Mouse (Mus musculus) left cerebral cortex, adult 18-20 months (tissue): ENCODE data around the gene Chd1l. TPM values are rescaled to one million over a fixed set of nuclear protein-coding genes. Genes with fewer than 3 reads are reported as not detected.
A peak's percentile ranks its signal among the peaks of the same experiment; 100 is the strongest.

Source experiments
- DNase-seq, 2 experiments: peaks; one replicate each; pipeline ENCODE4 v3.0.0; 2021 to 2022; ENCODE audit warnings: low spot score in 2 of 2, mixed read lengths in 1 of 2
- total RNA-seq, 2 experiments: library from RNA; stranded (reverse); gene quantifications; 2 replicates each; pipeline ENCODE4 v1.2.3; 2021

Gene Chd1l
- total RNA-seq, 2 experiments from 2014 or later = 8.2 to 8.9 TPM

DNA sequence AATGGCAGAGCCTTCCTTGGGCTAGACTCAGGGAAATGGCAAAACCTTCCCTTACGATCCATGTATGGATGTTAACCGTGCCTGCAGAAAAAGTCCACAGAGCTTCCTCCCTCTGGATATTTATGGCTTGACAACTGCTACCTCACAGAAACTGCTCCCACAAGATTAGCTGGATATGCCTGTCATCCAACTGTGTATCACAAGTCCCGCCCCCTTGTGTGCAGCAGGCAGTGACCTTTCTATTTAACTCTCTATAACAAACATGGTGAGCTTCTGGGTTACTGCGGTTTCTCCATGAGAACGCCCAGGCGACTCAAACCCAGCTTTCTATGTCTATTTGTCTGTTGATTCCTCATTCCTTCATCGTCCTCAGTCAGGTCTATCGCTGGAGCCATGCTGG, 7.9 kb upstream of the Chd1l start:
- no peak for DNase-seq

DNA sequence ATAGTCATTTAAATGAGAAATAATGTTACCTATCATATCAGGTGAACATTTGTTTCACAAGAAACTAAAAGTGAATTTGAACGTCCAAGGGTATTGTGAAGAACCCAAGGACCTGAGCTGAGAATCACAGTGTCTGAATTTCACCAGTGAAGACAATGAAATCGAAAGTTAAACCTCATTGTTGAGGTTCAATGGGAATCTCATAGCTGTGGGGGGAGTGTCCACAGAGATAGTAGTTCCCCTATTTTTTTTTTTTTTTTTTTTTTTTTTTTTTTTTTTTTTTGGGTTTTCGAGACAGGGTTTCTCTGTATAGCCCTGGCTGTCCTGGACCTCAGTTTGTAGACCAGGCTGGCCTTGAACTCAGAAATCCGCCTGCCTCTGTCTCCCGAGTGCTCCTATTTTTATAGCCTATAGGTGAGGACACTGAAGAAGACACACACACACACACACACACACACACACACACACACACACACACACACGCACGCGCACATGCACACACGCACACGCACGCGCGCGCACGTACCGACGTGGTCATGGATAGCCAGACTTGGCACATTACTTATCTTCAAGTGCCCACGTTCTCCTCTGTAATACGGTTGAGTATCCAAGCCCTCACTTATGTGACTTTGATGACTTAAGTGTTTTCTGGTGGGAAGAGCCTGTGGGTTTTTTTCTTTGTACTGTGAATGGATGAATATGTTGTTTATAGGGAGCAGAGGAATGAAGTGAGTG, 7.3 kb upstream of the Chd1l start:
- no peak for DNase-seq

DNA sequence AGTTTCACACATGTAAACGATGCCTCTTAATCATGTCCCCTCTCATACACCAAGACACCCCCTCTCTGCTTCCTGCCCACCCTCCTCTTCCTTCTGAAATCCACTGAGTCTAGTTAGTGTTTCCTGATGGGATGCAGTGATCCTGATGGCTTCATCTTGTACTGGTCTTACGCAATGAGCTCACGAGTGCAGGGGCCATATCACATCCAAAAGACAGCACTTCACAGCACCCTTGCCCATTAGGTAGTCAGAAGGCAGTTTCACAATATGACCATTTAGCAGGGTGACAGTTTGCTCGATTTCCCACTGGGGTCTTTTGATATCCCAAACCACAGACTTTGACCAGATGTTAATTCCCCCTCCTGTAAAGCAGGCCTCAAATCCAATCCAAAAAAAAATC, 5.9 kb upstream of the Chd1l start:
- DNase-seq = no peak

DNA sequence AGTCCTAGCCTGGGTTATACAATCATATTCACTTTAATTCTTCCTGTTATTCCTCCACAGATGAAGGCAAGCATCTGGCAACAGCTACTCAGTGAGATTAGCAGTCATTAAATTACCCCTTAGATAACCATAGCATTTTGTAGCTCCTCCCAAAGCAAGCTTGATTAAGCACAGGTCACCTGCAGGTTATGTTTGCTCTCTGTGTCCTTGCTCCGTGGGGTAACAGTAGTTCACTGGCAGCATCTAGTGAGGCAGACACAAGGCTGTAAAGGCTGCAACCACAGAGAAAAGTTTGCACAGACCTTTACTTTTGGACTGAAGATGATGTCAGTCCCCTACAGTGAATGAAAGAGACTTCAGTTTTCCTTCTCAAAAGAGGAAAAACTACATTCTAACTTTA, 5.2 kb upstream of the Chd1l start:
- DNase-seq = no peak

DNA sequence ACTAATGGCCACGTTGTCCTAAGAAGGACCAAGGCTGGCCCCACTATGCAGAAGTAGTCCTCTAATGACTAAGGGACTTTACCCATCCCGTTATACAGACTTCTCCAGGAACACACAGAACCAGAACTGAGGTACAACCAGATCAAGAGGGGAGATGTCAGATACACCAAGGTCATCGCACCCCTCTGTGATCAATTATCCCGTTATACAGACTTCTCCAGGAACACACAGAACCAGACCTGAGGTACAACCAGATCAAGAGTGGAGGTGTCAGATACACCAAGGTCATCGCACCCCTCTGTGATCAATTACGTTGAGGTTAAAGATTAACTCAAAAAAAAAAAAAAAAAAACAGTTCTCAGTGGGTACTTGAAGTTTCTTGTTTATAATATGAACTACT, 1.0 kb upstream of the Chd1l start:
- DNase-seq = no peak

DNA sequence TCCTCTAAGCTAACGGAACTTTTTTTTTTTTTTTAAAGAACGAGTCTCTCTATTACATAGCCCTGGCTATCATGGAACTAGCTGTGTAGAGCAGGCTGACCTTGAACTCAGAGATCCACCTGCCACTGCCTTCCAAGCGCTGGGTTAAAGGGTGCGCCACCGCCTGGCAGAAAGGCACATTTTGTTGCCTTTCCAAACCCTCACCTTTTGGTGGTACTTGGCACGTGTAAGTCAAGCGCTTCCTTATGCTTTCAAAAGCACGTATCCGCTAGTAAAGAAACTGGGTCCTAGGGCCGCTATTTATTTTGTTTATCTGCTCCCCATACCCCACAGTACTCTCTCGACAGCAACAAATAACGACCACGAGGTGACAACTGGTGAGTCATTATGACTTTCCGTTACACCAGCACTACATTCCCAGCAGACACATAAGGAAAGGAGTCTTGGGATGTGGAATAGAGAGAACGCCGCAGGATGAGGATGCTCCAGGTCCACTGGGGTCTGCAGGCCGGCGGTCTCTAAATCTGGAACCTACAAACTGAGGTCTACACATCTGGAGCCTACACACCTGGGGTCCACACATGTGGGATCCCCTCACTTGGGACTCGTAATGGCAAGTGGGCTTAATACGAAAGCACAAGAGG, 680 bp downstream of the Chd1l start:
- DNase-seq = no peak

DNA sequence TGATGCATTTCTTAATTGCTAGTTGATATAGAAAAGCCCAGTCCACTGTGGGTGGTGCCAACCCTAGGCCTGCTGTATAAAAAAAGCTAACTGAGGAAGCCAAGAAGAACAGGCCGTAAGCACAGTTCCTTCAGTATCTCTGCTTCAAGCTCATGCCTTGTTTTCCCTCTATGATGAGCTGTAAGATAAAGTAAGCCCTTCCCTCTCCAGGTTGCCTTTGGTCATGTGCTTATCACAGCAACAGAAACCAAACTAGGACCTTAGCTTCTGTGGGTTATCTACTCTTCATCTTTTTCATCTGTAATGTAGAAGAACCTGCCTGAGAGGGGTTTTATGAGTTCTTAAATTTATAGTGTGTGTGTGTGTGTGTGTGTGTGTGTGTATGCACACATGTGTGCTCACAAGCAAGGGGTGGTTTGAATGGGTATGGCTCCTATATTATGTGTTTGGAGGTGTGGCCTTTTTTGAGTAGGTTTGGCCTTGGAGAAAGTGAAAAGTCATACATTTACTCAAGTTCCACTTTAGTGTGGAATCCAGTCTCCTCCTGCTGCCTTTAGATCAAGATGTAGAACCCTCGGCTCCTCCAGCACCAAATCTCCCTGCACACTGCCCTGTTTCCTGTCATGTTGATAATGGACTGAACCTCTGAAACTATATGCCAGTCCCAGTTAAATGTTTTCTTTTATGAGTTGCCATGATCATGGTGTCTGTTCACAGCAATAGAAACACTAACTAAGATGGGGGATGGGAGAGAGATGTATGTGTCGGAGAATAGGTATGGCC, 9.8 kb downstream of the Chd1l start:
- no peak for DNase-seq

DNA sequence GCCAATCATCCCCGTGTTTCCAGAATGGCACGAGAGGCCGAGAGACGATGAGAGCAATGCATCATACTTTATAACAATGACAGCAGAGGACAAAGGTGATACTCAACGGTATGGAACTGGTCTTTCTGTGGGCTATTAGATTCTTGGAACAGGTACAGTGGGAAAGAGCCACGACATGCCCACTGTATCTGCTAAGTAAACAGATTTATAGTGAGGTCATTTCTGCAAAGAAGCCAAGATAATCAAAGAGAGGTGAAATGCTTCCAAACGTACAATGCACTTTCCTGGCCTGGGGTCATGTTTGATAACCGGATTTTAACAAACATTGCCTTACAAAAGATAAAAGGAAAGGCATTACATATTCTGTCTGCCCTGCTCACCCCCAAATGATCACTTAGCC, 13.2 kb downstream of the Chd1l start:
- no peak for DNase-seq

DNA sequence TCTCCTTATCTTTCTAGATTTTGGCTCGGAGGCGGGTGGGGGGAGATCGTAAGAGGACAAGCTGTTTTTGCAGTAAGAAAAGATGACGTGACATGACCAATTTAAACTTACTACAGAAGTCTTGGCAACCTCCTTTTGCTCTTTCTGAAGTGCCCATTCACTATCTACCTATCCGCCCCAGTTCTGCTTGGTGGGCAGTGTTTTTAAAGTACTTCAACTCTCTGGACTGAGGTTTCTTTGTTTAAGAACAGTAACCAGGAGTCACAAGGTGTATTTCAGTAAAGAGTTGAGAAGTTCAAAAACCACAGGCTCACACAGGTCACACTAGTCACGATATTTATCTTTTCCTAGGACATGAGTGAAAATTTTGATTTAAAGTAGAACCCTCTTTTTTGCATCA, 14.9 kb downstream of the Chd1l start:
- DNase-seq = no peak

DNA sequence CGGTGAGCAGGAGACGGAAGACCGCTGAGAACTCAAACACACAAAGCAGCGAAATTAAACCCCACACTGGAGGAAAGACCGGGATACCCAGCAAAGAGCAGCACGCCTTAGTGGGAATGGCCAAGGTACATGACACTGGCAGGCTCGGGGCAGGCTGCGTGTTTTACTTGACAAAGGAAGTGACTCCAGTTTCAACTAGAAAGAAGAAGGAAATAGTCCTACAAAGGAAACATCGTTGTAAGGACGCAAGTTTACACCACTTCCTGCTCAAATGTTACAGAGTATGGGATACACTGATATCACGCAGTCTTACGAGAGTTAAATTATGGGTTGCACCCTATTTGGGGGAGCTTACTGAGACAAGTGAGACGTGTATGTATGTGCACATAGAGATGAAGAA, 15.9 kb downstream of the Chd1l start:
- DNase-seq = no peak

DNA sequence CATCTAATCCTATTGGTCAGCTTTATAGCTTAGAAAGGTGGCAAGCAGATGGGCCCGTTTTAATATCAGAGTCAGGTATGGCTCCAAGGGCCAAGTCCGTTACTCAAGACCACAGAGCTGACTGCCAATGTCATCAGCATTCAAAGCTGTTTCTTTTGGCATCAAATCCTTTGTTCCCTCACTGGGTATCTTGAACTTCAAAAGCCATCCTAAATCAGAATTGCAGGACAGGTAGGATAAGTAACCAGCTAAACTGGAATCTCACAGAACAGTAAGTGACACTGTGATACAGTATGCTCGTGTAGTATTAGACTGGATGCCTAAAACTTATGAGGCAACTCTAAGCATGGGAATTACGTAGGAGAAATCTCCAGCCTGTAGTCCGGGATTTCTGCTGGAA, 16.9 kb downstream of the Chd1l start:
- DNase-seq = no peak

DNA sequence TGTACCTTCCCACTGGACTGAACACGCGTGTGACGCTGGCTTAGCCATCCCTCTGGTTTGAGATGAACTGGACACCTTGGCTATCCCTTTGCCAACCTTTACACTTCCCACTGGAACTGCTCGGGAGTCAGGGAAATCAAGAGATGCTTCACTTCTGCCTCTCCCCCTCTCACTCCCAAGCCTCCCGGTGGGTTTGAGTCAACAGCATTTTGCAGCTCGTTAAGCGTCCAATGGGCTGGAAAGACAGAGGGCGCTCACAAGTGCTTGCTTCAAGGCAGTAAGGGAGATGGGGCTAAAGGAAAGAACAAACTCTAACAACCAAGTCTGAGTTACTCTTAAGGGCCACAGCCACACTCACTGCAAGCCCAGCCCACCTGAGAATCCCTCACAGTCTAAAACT, 19.3 kb downstream of the Chd1l start:
- DNase-seq = no peak

DNA sequence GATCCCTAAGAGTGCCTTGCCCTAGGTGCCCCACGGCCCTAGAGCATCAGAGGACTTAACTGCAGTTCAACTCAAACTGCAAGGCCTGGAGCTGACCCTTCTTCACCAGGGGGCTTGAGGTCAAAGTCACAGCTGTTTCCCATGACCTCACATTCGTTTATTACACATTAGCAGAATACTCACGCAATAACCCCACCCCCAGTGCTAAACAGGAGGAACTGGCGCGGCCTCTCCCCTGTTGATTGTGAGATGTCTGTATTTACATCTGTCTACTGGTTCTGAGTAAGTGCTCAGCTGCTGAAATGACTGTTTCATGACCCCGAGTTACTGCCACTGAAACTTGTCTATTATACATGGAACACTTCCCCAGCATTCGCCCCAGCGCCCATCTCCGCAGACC, 22.3 kb downstream of the Chd1l start:
- no peak for DNase-seq

DNA sequence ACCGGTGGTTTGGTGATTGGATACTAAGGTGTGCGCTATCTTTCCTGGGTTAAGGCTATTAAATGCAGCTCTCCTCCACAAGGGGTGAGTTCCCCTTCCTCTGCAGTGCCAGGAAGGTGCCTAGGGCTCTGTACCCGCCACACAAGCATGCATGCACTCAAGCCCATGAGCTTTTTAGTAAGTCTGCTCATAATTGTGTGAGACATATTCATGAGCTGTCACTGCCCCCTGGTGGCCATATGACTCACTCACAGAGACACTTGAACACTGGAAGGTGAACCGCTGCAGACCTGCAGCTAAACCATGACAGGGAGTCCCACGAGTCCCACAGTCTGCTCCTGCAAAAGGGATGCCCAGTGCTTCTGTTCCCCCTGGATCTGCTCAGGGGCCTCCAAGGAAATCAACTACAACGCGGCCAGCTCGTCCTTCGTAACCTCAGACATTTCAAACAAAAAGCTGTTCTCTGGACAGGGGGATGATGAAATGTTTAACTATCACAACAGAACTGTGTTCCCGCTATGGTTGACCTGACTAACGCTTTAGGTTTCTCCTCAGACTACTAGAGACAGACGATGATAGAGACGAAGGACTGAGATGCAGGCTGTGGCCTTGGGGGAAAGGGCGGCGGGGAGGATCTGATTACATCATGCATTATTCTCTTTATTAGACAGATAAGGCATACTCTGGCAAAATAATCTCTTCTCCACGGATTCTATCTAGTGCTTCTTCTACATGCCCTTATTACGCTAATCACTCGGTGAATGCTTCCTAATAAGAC, 24.4 kb downstream of the Chd1l start:
- DNase-seq = peak; percentile 81 to 90

DNA sequence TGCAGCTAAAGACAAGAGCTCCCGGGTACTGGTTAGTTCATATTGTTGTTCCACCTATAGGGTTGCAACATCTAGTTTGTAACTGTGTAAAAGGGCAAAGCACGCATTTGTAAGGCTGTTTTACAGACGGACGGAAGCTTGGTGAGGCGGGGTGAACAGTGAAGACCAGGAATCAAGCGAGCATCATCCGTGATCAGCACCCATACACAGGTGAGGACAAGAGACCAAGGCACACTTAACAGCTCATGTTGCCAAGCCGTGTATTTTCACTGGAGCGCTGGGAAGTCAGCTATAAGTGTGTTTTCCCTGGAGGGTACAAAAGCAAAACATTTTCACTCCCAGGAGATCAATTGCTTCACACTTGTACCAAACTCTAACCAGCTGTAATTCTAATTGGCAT, 36.2 kb downstream of the Chd1l start:
- no peak for DNase-seq

DNA sequence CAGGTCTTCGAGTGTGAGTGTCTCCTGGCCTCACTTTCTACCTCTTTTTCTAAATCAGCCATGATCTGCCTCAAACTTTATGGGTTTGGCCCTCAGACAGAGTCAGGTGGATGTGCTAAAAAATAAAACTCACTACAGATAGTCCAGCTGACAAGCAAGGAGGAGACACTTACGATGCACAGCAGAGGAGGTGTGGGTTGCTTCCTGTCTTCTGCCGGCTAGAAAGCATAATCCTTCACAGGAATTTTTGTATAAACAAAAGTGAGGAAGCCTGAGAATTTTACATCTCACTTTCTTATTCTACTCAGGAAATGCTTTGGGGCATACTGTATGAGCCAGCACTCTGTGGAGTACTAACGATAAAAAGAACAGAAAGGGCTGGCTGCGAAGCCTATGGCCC, 45.4 kb downstream of the Chd1l start:
- DNase-seq = peak in 1 of 2 experiments; percentile 11

DNA sequence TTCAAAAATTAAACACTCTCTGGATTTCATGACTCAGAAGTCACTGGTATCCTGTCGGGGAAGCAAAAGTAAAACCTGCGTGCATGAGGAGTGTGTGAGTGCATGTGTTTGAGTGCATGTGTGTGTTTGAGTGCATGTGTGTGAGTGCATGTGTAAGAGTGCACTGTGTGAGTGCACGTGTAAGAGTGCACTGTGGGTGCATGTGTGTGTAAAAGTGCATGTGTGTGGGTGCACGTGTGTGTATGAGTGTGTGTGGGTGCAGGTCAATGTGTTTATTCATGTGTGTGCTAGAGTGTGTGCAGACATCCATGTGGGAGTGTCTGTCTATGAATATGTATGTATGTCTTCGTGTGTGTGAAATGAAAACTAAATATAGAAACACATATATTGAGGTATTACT, 51.4 kb downstream of the Chd1l start:
- DNase-seq = no peak

DNA sequence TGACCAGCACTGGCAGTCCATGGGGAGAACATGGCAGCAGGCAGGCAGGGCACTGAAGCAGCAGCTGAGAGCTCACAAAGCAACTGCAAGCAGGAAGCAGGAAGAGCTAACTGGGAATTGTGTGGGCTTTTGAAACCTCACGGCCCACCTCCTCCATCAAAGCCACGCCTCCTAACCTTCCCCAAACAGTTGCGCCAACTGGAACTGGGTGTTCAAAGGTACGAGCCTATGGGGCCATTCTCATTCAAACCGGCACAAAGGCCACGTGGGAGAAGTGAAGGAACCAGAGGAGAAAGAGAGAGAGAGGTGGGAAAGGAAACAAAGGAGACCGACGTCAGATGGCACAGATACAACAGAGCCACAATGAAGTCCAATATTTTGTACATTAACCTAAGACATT, 63.8 kb downstream of the Chd1l start:
- DNase-seq = no peak

DNA sequence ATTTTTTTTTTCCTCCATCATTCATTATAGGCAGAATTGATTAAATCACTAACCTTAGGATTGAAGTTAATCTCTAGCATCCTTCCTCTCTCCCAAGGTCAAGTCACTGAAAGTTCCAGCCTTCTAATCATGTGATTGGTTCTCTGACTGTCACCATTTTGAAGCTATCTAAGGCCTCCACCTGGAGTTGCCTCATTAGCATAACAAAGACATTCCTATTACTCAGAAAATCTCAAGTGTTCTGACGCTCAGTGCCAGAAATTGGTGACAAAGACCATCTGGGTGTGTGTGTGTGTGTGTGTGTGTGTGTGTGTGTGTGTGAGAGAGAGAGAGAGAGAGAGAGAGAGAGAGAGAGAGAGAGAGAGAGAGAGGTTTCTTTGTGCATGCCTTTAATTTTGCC, 69.8 kb downstream of the Chd1l start:
- DNase-seq = no peak

DNA sequence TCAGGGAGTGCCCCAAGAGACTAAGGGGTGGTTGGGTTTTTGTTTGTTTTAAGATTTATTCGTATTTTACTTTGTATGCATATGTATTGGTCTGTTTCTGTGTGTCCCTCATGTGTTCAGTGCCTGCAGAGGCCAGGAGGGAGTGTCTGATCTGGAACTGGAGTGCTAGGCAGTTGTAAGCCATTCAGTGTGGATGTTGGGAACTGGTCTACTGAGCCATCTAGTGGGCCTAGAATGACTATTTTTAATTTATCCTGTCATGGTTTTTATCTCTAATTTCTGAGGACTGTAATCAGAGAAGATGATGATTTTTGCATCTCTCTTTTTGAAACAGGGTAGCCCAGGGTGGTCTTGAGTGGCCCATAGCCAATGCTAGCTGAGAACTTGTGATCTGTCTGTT, 71.4 kb downstream of the Chd1l start:
- peak in 1 of 2 experiments; percentile 5 for DNase-seq

DNA sequence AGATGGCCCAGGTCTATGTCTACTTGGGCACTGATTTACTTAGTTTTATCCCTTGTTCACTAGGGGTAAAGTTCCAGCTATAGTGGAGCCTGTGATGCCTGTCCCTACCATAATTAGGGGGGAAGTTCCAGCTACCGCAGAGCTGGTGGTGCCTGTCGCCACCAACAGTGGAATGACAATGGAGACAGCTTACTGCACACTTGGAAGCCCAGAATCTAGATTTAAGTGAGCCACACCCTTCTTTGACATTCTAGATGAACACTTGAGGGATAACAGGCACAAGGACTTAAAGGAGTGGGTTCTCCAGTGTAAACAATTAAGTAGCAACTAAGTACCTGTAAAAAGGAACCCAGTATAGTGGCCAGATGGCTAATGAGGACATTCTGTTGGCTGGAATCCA, 73.0 kb downstream of the Chd1l start:
- DNase-seq = no peak

DNA sequence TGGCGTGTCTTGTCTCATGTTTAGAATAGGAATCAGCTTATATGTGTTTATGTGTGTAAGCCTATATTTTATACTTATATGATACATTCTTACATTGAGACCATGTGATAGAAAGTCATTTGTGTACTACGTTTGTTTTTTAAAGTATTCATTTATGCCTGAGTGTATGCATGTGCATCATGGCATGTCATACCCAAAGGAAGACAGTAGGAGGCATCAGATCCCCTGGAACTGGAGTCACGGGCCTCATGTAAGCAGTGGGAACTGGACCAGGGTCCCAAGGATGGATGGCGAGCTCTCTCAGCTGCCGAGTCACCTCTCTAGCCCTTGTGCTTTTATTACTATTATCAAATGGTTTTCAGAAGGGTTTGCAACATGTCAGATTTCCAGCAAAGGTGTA, 74.3 kb downstream of the Chd1l start:
- DNase-seq = no peak
